Mouse (Mus musculus): Measurements from ENCODE around the gene Mcfd2. TPM values are rescaled to one million over a fixed set of nuclear protein-coding genes. Genes with fewer than 3 reads are reported as not detected.

Mcfd2 gene
- polyA plus RNA-seq, 1 experiment from 2014 or later, result 69.7 TPM

GRCm38 (mm10) chr17:87210525-87210924, 55.2 kb downstream of the Mcfd2 start:
- Histone ChIP-seq H3K4me1 (ENCODE audit: control insufficient read depth, insufficient read depth, low read length) (no peaks in the 10 kb centered on the region), H3K36me3 (ENCODE audit: control insufficient read depth, insufficient read depth, low read length) (no peaks in the 10 kb centered on the region), H3K4me3 (ENCODE audit: low read depth, low read length) (no peak overlapping the region), H3K9me3 (replicated peaks; ENCODE audit: control insufficient read depth, low read length) (no peaks in the 10 kb centered on the region), H3K4me2 (no peak overlapping the region), H3K27me3 (ENCODE audit: control insufficient read depth, insufficient read depth, low read length) (no peaks in the 10 kb centered on the region), H3K27ac (ENCODE audit: low read depth, low read length) (no peak overlapping the region), H3K9ac (ENCODE audit: low read depth, low read length) (no peak overlapping the region)
- WGBS (ENCODE audit: insufficient replicate concordance), result 82% methylated on average over 2 of the region's 2 CpGs
- no peak for ATAC-seq (replicated peaks; ENCODE audit: insufficient number of reproducible peaks, low FRiP score, low TSS enrichment)

- Histone ChIP-seq H3K27me3 (ENCODE audit: control insufficient read depth, insufficient read depth, low read length) (no peaks in the 10 kb centered on the region), H3K9me3 (replicated peaks; ENCODE audit: control insufficient read depth, low read length) (no peaks in the 10 kb centered on the region), H3K4me2 (no peak overlapping the region), H3K9ac (ENCODE audit: low read depth, low read length) (no peak overlapping the region), H3K4me1 (ENCODE audit: control insufficient read depth, insufficient read depth, low read length) (peaks cover 13% of the 10 kb centered on the region), H3K36me3 (ENCODE audit: control insufficient read depth, insufficient read depth, low read length) (no peaks in the 10 kb centered on the region), H3K4me3 (ENCODE audit: low read depth, low read length) (no peak overlapping the region), H3K27ac (ENCODE audit: low read depth, low read length) (no peak overlapping the region)
- WGBS (ENCODE audit: insufficient replicate concordance), result 58% methylated on average over 2 of the region's 2 CpGs
- no peak for ATAC-seq (replicated peaks; ENCODE audit: insufficient number of reproducible peaks, low FRiP score, low TSS enrichment)
These were observed 58.9 kb downstream of the Mcfd2 start for GRCm38 (mm10) chr17:87206885-87207284.

Other genes starting within 250 kb of the Mcfd2 start
- 17.9 and 20.0 TPM in 2 replicates for gene Pigf, start 240.5 kb downstream of the Mcfd2 start, polyA plus RNA-seq (2014; fragmentation: Nextera tagmentation; extraction: Ambion mirVana)
- 118 and 125 TPM in 2 replicates for gene Cript, start 240.4 kb downstream of the Mcfd2 start, polyA plus RNA-seq (2014; fragmentation: Nextera tagmentation; extraction: Ambion mirVana)
- 11.2 and 11.9 TPM in 2 replicates for gene Socs5, start 158.3 kb downstream of the Mcfd2 start, polyA plus RNA-seq (2014; fragmentation: Nextera tagmentation; extraction: Ambion mirVana)
- gene Ttc7, start 17.0 kb upstream of the Mcfd2 start, polyA plus RNA-seq (2014; fragmentation: Nextera tagmentation; extraction: Ambion mirVana), result 1.4 and 1.9 TPM in 2 replicates
- gene Stpg4, start 161.8 kb upstream of the Mcfd2 start, polyA plus RNA-seq (2014; fragmentation: Nextera tagmentation; extraction: Ambion mirVana), result not detected in 2 replicates
- 724 and 789 TPM in 2 replicates for gene Calm2, start 181.0 kb upstream of the Mcfd2 start, polyA plus RNA-seq (2014; fragmentation: Nextera tagmentation; extraction: Ambion mirVana)